Mouse (Mus musculus): ENCODE results near the gene Hdgfl3.

Hdgfl3 gene

DNA sequence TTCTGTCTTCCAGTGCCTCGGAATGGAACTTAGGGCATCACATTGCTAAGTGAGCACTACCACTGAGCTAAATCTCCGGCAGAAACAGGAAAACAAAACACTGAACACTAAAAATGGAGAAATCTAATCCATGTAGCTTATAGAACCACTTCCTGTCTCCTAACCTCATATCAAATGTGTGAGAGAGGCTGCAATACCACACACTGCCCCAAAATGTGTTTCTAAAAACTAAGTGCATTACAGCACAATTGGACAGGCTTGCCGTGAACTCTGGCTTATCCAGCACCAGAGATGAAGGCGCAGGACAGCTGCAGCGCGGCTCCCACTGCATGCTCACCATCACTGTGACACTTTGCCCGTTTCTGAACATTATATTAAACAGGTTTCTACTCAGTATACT, 5.3 kb downstream of the Hdgfl3 start:
- TF ChIP-seq POU5F1 (IDR thresholded peaks at IDR 0.05; ENCODE audit: borderline replicate concordance, low read length) = no peak
- no peak for TF ChIP-seq NANOG (IDR thresholded peaks at IDR 0.05; ENCODE audit: borderline replicate concordance, low read length)
- TF ChIP-seq CTCF (conservative IDR thresholded peaks at IDR 0.05; ENCODE audit: low read length) = no peak
- Histone ChIP-seq H3K36me3 (ENCODE audit: insufficient read depth, low read length) (no peaks in the 10 kb centered on the region), H3K9me3 (ENCODE audit: low read length) (peaks cover 2% of the 10 kb centered on the region; the same call in 1 of the 2 replicates), H3K4me3 (replicated peaks; ENCODE audit: low read length) (no peak overlapping the region), H3K4me1 (replicated peaks; ENCODE audit: low read depth, low read length) (peaks cover 4% of the 10 kb centered on the region; the same call in 1 of the 2 replicates), H3K27me3 (ENCODE audit: insufficient read depth, low read length) (peaks cover 22% of the 10 kb centered on the region)

DNA sequence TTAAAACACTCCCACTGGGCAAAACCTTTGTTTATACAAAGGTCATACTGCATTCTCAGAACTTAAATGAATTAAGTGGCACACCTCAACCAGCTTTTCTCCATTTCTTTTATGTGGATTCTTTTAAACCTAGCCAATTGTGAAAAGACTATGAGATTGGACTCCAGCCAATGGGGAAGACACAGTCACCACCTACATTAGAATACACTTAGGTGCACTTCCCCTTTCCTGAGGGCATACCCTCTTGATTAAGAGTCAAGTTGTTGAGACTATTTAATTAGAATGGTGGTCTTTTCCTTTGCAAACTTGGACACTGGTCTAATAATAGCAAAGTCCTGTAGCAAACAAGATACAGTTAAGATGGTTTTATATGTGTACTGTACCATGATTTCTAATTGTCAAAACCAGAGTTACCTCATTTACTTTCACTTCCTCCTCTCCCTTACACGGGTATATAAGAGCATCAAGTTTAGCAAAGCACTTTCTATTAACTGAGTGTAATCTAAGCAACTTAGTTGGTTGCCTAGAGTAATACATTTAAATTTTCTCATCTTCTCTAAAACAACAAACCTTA, 12.8 kb downstream of the Hdgfl3 start:
- no peak for TF ChIP-seq POU5F1 (IDR thresholded peaks at IDR 0.05; ENCODE audit: borderline replicate concordance, low read length)
- no peak for TF ChIP-seq CTCF (conservative IDR thresholded peaks at IDR 0.05; ENCODE audit: low read length)
- no peak for TF ChIP-seq NANOG (IDR thresholded peaks at IDR 0.05; ENCODE audit: borderline replicate concordance, low read length)
- no peaks in the 10 kb centered on the region for H3K36me3 ChIP-seq (ENCODE audit: insufficient read depth, low read length)
- H3K9me3 ChIP-seq (ENCODE audit: low read length) = no peaks in the 10 kb centered on the region
- H3K4me1 ChIP-seq (replicated peaks; ENCODE audit: low read depth, low read length) = peaks cover 7% of the 10 kb centered on the region; the same call in 1 of the 2 replicates
- H3K4me3 ChIP-seq (replicated peaks; ENCODE audit: low read length) = no peak overlapping the region
- H3K27me3 ChIP-seq (ENCODE audit: insufficient read depth, low read length) = no peaks in the 10 kb centered on the region

- H3K4me3 ChIP-seq (replicated peaks; ENCODE audit: low read length) = no peak overlapping the region
- no peaks in the 10 kb centered on the region for H3K9me3 ChIP-seq (ENCODE audit: low read length)
- H3K4me1 ChIP-seq (replicated peaks; ENCODE audit: low read depth, low read length) = peaks cover 7% of the 10 kb centered on the region; the same call in 1 of the 2 replicates
- TF ChIP-seq CTCF (conservative IDR thresholded peaks at IDR 0.05; ENCODE audit: low read length) (no peak), NANOG (IDR thresholded peaks at IDR 0.05; ENCODE audit: borderline replicate concordance, low read length) (no peak), POU5F1 (IDR thresholded peaks at IDR 0.05; ENCODE audit: borderline replicate concordance, low read length) (no peak)
- no peaks in the 10 kb centered on the region for H3K36me3 ChIP-seq (ENCODE audit: insufficient read depth, low read length)
- no peaks in the 10 kb centered on the region for H3K27me3 ChIP-seq (ENCODE audit: insufficient read depth, low read length)
Observed at GRCm38 (mm10) chr7:81920314-81920713, 14.0 kb downstream of the Hdgfl3 start.

DNA sequence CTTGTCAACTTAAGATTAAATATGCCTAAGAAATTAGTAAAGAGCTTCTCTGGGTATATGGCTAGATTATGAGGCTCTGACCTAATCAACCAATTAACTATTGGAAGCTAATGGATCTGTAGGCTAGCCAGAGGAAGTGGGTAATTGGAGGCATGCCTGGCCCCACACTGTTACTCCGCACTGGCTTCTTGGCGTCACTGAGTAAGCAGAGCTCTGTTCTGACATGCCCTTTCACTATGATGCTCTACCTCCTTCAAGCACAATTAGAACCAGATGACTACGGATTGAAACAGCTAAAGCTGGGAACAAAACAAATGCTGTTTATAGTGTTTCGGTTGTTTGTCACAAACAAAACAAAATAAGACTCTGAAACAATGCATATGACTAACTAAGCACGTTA, 16.0 kb downstream of the Hdgfl3 start:
- no peaks in the 10 kb centered on the region for H3K27me3 ChIP-seq (ENCODE audit: insufficient read depth, low read length)
- peaks cover 7% of the 10 kb centered on the region; the same call in 1 of the 2 replicates for H3K4me1 ChIP-seq (replicated peaks; ENCODE audit: low read depth, low read length)
- no peaks in the 10 kb centered on the region for H3K9me3 ChIP-seq (ENCODE audit: low read length)
- TF ChIP-seq CTCF (conservative IDR thresholded peaks at IDR 0.05; ENCODE audit: low read length) (no peak), POU5F1 (IDR thresholded peaks at IDR 0.05; ENCODE audit: borderline replicate concordance, low read length) (no peak), NANOG (IDR thresholded peaks at IDR 0.05; ENCODE audit: borderline replicate concordance, low read length) (no peak)
- no peak overlapping the region for H3K4me3 ChIP-seq (replicated peaks; ENCODE audit: low read length)
- no peaks in the 10 kb centered on the region for H3K36me3 ChIP-seq (ENCODE audit: insufficient read depth, low read length)

- no peaks in the 10 kb centered on the region for H3K36me3 ChIP-seq (ENCODE audit: insufficient read depth, low read length)
- H3K27me3 ChIP-seq (ENCODE audit: insufficient read depth, low read length) = no peaks in the 10 kb centered on the region
- no peak for TF ChIP-seq CTCF (conservative IDR thresholded peaks at IDR 0.05; ENCODE audit: low read length)
- TF ChIP-seq NANOG (IDR thresholded peaks at IDR 0.05; ENCODE audit: borderline replicate concordance, low read length) = no peak
- no peak for TF ChIP-seq POU5F1 (IDR thresholded peaks at IDR 0.05; ENCODE audit: borderline replicate concordance, low read length)
- no peak overlapping the region for H3K4me3 ChIP-seq (replicated peaks; ENCODE audit: low read length)
- H3K4me1 ChIP-seq (replicated peaks; ENCODE audit: low read depth, low read length) = peaks cover 6% of the 10 kb centered on the region; the same call in 1 of the 2 replicates
- H3K9me3 ChIP-seq (ENCODE audit: low read length) = no peaks in the 10 kb centered on the region
Observed at GRCm38 (mm10) chr7:81904926-81905325, 29.3 kb downstream of the Hdgfl3 start.

- no peaks in the 10 kb centered on the region for H3K9me3 ChIP-seq (ENCODE audit: low read length)
- TF ChIP-seq NANOG (IDR thresholded peaks at IDR 0.05; ENCODE audit: borderline replicate concordance, low read length) (no peak), CTCF (conservative IDR thresholded peaks at IDR 0.05; ENCODE audit: low read length) (no peak), POU5F1 (IDR thresholded peaks at IDR 0.05; ENCODE audit: borderline replicate concordance, low read length) (no peak)
- H3K27me3 ChIP-seq (ENCODE audit: insufficient read depth, low read length) = no peaks in the 10 kb centered on the region
- no peaks in the 10 kb centered on the region for H3K36me3 ChIP-seq (ENCODE audit: insufficient read depth, low read length)
- H3K4me3 ChIP-seq (replicated peaks; ENCODE audit: low read length) = no peak overlapping the region
- H3K4me1 ChIP-seq (replicated peaks; ENCODE audit: low read depth, low read length) = peaks cover 13% of the 10 kb centered on the region
Observed at GRCm38 (mm10) chr7:81904094-81904493, 30.2 kb downstream of the Hdgfl3 start.

- H3K4me3 ChIP-seq (replicated peaks; ENCODE audit: low read length) = peak overlapping the region; percentile 62
- H3K36me3 ChIP-seq (ENCODE audit: insufficient read depth, low read length) = no peaks in the 10 kb centered on the region
- no peaks in the 10 kb centered on the region for H3K9me3 ChIP-seq (ENCODE audit: low read length)
- H3K4me1 ChIP-seq (replicated peaks; ENCODE audit: low read depth, low read length) = peaks cover 18% of the 10 kb centered on the region
- TF ChIP-seq NANOG (IDR thresholded peaks at IDR 0.05; ENCODE audit: borderline replicate concordance, low read length) = no peak
- no peak for TF ChIP-seq POU5F1 (IDR thresholded peaks at IDR 0.05; ENCODE audit: borderline replicate concordance, low read length)
- TF ChIP-seq CTCF (conservative IDR thresholded peaks at IDR 0.05; ENCODE audit: low read length) = no peak
- H3K27me3 ChIP-seq (ENCODE audit: insufficient read depth, low read length) = no peaks in the 10 kb centered on the region
Observed at GRCm38 (mm10) chr7:81899361-81899760, 34.9 kb downstream of the Hdgfl3 start.

GRCm38 (mm10) chr7:81885128-81885527, 49.1 kb downstream of the Hdgfl3 start:
- no peaks in the 10 kb centered on the region for H3K36me3 ChIP-seq (ENCODE audit: insufficient read depth, low read length)
- peak; percentile 79 for TF ChIP-seq NANOG (IDR thresholded peaks at IDR 0.05; ENCODE audit: borderline replicate concordance, low read length)
- no peak for TF ChIP-seq POU5F1 (IDR thresholded peaks at IDR 0.05; ENCODE audit: borderline replicate concordance, low read length)
- no peak for TF ChIP-seq CTCF (conservative IDR thresholded peaks at IDR 0.05; ENCODE audit: low read length)
- no peaks in the 10 kb centered on the region; the same call in none of the 2 replicates for H3K4me1 ChIP-seq (replicated peaks; ENCODE audit: low read depth, low read length)
- H3K9me3 ChIP-seq (ENCODE audit: low read length) = no peaks in the 10 kb centered on the region
- H3K27me3 ChIP-seq (ENCODE audit: insufficient read depth, low read length) = no peaks in the 10 kb centered on the region
- H3K4me3 ChIP-seq (replicated peaks; ENCODE audit: low read length) = no peak overlapping the region

DNA sequence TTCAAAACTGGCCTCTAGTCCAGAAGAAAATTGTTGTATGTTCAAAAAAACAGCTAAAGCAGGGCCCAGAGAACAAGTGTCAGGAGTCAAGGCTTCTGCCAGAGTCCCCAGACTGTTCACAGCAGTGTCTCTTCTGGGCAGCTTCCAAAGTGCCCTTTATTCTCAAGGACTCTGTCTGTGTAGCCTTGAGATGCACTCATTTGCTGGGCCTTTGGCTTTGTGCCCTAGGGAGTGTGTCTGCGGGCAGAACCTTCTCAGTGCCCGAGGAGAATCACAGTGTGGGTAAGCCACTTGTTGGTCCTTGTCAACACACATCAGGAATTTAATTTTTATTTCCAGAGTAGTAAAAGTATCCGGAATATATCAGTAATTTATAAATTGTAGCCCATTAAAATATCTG, 52.7 kb downstream of the Hdgfl3 start:
- Histone ChIP-seq H3K9me3 (ENCODE audit: low read length) (no peaks in the 10 kb centered on the region), H3K4me3 (replicated peaks; ENCODE audit: low read length) (no peak overlapping the region), H3K36me3 (ENCODE audit: insufficient read depth, low read length) (no peaks in the 10 kb centered on the region), H3K4me1 (replicated peaks; ENCODE audit: low read depth, low read length) (no peaks in the 10 kb centered on the region; the same call in none of the 2 replicates), H3K27me3 (ENCODE audit: insufficient read depth, low read length) (peaks cover 2% of the 10 kb centered on the region; the same call in 1 of the 2 replicates)
- no peak for TF ChIP-seq NANOG (IDR thresholded peaks at IDR 0.05; ENCODE audit: borderline replicate concordance, low read length)
- no peak for TF ChIP-seq POU5F1 (IDR thresholded peaks at IDR 0.05; ENCODE audit: borderline replicate concordance, low read length)
- no peak for TF ChIP-seq CTCF (conservative IDR thresholded peaks at IDR 0.05; ENCODE audit: low read length)
